Mouse (Mus musculus) midbrain, embryonic 14.5 days (tissue): ENCODE measurements around the gene Hand2. TPM values are rescaled to one million over a fixed set of nuclear protein-coding genes. Genes with fewer than 3 reads are reported as not detected.
A peak's percentile ranks its signal among the peaks of the same experiment; 100 is the strongest.

Experiments
- ATAC-seq: fragments of 200-750 bp; cut with Nextera tagmentation; 2 replicates; pipeline ENCODE4 v1.8.0; 2017; ENCODE audit warnings: moderate number of reproducible peaks, moderate library complexity; ENCODE audit not compliant: low FRiP score, low TSS enrichment
- DNase-seq: peaks from one replicate; pipeline ENCODE4 v3.0.0-alpha.2; 2015
- H3K27ac ChIP-seq: fragments of 300-500 bp; sonication (generic); replicated peaks from 2 replicates; pipeline ENCODE4 v1.5.1; 2014; ENCODE audit warnings: mild to moderate bottlenecking, low read depth, low read length, moderate library complexity
- H3K27me3 ChIP-seq: fragments of 300-500 bp; sonication (generic); 2 replicates; pipeline ENCODE4 v1.6.1; 2014; ENCODE audit warnings: low read length, control low read depth, mixed read lengths; ENCODE audit not compliant: control insufficient read depth, insufficient read depth
- H3K36me3 ChIP-seq: fragments of 300-500 bp; sonication (generic); 2 replicates; pipeline ENCODE4 v1.6.1; 2014; ENCODE audit warnings: low read length, control low read depth; ENCODE audit not compliant: control insufficient read depth, insufficient read depth
- H3K4me1 ChIP-seq: fragments of 300-500 bp; sonication (generic); 2 replicates; pipeline ENCODE4 v1.6.1; 2014; ENCODE audit warnings: mild to moderate bottlenecking, antibody characterized with exemption, low read length, control low read depth; ENCODE audit not compliant: control insufficient read depth, insufficient read depth
- H3K4me2 ChIP-seq: fragments of 300-500 bp; sonication (generic); 2 replicates; pipeline ENCODE4 v1.6.1; 2014; ENCODE audit warnings: mild to moderate bottlenecking, low read length, moderate library complexity
- H3K4me3 ChIP-seq: fragments of 300-500 bp; sonication (generic); replicated peaks from 2 replicates; pipeline ENCODE4 v1.5.1; 2014; ENCODE audit warnings: low read depth, low read length
- H3K9ac ChIP-seq: fragments of 300-500 bp; sonication (generic); replicated peaks from 2 replicates; pipeline ENCODE4 v1.6.1; 2014; ENCODE audit warnings: mild to moderate bottlenecking, low read length, moderate library complexity
- H3K9me3 ChIP-seq: fragments of 300-500 bp; sonication (generic); 2 replicates; pipeline ENCODE4 v1.6.1; 2016; ENCODE audit warnings: low read length, control low read depth, mixed read lengths; ENCODE audit not compliant: control insufficient read depth
- WGBS: fragments of 180-500 bp; shearing (Covaris S2); extraction: QIAGEN DNeasy Blood & Tissue Kit; methylation state at CpG from one replicate; pipeline ENCODE4 v1.1.7; 2014; 5-methylcytosine and 5-hydroxymethylcytosine counted together
- polyA plus RNA-seq: library from polyadenylated mRNA; unstranded; fragments of >200 nt; fragmentation: Nextera tagmentation; extraction: Ambion mirVana; gene quantifications from 2 replicates; pipeline ENCODE4 v1.2.1, GENCODE M21; 2014

Hand2 gene
- polyA plus RNA-seq, 1 experiment from 2014 or later: not detected

DNA sequence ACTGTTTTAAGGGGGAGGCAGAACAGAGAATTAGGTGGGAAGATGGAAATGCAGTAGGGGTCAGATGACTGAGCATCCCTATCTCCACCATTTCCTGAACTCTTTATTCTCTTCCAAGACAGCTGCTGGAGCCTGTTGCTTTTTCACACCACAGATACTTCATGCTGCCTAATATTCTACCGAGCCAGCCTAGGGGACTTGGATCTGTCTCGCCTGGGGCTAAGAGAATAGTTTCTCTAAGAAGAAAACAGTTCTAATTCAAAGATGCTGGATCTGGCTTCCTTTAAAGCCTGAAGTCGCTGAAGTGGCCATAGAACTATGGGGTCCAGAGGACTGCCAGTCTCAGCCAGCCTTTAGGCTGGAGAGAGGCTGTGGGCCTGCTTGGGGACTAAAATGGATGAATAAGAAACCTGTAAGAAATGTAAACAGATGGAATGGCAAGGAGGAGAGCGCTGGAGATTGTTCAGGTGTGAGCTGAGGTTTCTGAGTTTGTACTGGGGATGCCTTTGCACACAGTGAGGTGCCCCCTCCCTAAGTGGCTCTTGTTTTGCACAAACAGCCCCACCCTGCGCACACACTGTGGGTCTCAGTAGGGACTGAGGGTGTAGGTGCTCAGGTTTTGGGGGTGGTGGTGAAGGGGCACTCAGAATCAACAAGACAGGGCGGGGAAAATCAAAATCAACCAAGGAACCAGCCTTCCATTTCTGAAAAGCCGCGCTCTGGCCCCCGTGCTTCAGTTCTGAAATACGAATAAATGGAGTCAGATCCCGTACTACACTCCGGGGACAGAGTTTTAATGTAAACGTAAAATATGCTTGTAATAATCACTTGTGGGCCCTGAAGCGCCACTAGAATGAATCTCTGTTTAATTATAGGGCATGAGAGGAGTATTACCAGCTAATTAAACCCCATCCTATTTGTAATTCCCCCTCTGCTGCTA is 19.2 kb downstream of the Hand2 start:
- Histone ChIP-seq H3K9ac (no peak overlapping the region), H3K4me1 (peaks cover 5% of the 10 kb centered on the region; the same call in 1 of the 2 replicates), H3K9me3 (no peaks in the 10 kb centered on the region), H3K27me3 (peaks cover 99% of the 10 kb centered on the region), H3K36me3 (no peaks in the 10 kb centered on the region), H3K27ac (no peak overlapping the region), H3K4me3 (no peak overlapping the region), H3K4me2 (no peak overlapping the region)
- ATAC-seq: no peak
- no peak for DNase-seq
- 2% methylated on average over 14 of the region's 14 CpGs for WGBS

DNA sequence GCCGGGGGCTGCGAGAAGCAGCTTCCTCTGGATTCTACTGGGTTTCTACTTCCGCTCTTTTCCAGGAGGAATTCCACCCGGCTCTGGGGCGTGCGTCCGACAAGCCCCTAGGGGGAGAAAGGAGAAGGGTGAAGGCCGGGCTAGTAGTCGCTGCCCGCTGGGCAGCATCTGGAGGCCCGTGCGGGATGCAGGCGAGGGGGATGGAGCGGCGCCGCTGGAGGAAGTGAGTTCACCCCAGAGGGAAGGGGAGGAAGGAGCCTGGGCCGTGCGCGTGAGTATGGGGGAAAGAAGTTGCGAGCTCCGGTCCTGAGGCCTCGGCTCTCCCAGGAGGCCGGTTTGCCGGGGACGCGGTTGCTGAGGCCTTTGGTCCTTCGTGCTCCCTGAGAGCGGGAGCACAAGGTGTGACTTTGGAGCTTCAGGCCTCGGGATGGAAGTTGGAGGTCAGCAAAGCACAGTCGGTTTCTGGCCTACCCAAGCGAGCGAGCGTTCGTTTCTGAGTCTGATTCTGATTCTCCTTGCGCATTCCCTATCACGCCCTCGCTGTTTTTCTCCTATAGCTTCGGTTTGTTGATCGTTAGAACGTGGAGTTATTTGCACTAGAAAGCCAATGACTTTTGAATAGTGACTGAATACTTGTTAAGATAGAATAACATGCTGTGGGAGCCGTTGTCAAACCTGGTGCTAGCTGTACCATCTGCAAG is 20.2 kb downstream of the Hand2 start:
- peak overlapping the region; percentile 8; the same call in 1 of the 2 replicates for H3K4me3 ChIP-seq

DNA sequence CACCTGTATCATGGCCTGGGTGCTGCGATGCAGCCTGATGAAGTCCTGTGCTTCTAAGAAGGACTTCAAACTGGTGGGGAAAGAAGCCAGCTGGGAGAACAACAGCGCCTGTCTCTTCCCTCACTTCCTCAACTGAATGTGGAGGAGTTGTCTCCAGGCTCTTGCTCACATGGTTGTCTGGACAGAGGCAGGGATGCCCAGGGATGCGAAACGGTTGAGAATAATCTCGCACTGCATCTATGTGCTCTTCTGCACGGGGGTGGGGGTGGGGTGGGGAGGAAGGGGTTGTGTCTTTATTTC is 20.7 kb downstream of the Hand2 start:
- H3K9me3 ChIP-seq: no peaks in the 10 kb centered on the region
- H3K4me2 ChIP-seq: no peak overlapping the region
- no peak overlapping the region for H3K27ac ChIP-seq
- no peak overlapping the region for H3K9ac ChIP-seq
- no peak for ATAC-seq
- H3K4me3 ChIP-seq: no peak overlapping the region
- peaks cover 99% of the 10 kb centered on the region for H3K27me3 ChIP-seq
- DNase-seq: peak; percentile 0
- 2% methylated on average over 6 of the region's 6 CpGs for WGBS
- H3K36me3 ChIP-seq: no peaks in the 10 kb centered on the region
- peaks cover 5% of the 10 kb centered on the region; the same call in 1 of the 2 replicates for H3K4me1 ChIP-seq

More for the DNA sequence above, 20.2 kb downstream of the Hand2 start:
- no peaks in the 10 kb centered on the region for H3K36me3 ChIP-seq
- no peaks in the 10 kb centered on the region for H3K9me3 ChIP-seq
- H3K4me2 ChIP-seq: peak overlapping the region; percentile 36
- no peak overlapping the region for H3K9ac ChIP-seq
- H3K27ac ChIP-seq: no peak overlapping the region
- H3K27me3 ChIP-seq: peaks cover 99% of the 10 kb centered on the region
- 0 out of 2 replicates have a peak, but pooled peaks have one; percentile 29 for ATAC-seq
- DNase-seq: peak; percentile 33
- WGBS: under 1% methylated on average over 41 of the region's 41 CpGs
- peaks cover 5% of the 10 kb centered on the region; the same call in 1 of the 2 replicates for H3K4me1 ChIP-seq

DNA sequence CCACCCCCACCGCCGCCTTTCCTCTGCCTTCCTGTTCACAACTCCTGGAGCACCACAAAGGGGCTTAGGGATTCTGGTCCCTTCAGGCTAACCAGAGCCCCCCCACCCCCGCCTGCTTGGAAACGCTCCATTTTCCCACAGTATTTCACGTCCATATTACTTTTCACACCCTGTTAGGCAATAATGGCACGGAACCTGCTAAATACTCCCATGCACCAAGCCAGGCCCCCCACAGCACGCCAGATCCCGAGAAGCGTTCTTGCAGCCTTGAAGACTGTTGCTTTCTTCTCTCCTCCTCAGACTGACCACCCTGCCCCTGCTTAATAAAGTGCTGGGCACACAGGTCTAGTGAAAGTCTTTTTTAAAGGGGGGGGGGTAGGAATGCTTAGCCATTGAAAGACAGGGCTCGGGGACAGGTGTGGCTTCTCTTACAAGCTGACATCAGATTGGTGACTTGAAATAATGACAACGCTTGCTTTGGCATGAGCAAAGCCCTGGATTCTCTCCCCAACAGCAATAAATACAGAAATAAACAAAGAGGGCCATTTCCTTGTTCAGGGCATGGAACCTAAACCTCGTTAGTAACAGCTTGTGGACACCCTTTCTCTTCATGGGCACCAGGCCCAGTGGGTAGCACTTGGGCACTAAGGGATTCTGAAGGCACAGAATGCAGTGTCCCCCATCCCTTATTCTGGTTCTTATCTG is 21.8 kb downstream of the Hand2 start:
- no peaks in the 10 kb centered on the region for H3K36me3 ChIP-seq
- no peak overlapping the region for H3K9ac ChIP-seq
- no peak overlapping the region for H3K4me2 ChIP-seq
- peaks cover 5% of the 10 kb centered on the region; the same call in 1 of the 2 replicates for H3K4me1 ChIP-seq
- H3K27ac ChIP-seq: no peak overlapping the region
- H3K9me3 ChIP-seq: no peaks in the 10 kb centered on the region
- peaks cover 99% of the 10 kb centered on the region for H3K27me3 ChIP-seq
- under 1% methylated on average over 12 of the region's 12 CpGs for WGBS
- no peak overlapping the region for H3K4me3 ChIP-seq
- DNase-seq (peak; percentile 1), ATAC-seq (no peak)

DNA sequence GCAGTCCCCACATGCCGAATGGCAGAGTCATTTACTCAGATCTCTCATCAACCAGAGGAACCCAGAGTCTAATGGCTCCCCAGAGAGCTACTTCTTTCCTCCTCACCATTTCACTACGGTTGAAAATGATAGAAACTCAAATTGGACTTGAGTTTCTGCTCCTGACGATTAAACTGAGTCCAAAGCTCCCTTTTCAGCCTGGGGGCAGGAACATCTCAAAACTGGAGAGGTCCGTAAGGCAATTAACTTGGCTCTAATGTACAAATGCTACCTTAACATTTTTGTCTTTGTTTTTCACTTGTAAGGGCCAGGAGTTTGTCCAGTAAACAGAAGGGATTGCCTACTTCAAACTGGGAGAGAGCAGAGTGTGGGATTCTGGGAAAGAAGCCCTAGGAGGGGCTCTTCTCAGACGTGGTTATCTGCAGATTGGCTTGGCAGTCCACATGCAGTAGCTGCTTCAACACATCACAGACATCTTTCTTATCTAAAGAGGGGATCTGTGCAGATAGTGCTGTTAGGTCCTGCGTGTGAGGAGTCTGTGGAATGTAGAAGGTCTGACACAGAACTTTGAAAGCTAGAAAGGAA is 23.0 kb downstream of the Hand2 start:
- Histone ChIP-seq H3K27ac (no peak overlapping the region), H3K4me2 (no peak overlapping the region), H3K4me3 (no peak overlapping the region), H3K9ac (no peak overlapping the region), H3K9me3 (no peaks in the 10 kb centered on the region), H3K4me1 (peaks cover 5% of the 10 kb centered on the region; the same call in 1 of the 2 replicates), H3K36me3 (no peaks in the 10 kb centered on the region), H3K27me3 (peaks cover 100% of the 10 kb centered on the region)
- DNase-seq (peak; percentile 1), ATAC-seq (no peak)
- WGBS: 4% methylated on average over 6 of the region's 6 CpGs

DNA sequence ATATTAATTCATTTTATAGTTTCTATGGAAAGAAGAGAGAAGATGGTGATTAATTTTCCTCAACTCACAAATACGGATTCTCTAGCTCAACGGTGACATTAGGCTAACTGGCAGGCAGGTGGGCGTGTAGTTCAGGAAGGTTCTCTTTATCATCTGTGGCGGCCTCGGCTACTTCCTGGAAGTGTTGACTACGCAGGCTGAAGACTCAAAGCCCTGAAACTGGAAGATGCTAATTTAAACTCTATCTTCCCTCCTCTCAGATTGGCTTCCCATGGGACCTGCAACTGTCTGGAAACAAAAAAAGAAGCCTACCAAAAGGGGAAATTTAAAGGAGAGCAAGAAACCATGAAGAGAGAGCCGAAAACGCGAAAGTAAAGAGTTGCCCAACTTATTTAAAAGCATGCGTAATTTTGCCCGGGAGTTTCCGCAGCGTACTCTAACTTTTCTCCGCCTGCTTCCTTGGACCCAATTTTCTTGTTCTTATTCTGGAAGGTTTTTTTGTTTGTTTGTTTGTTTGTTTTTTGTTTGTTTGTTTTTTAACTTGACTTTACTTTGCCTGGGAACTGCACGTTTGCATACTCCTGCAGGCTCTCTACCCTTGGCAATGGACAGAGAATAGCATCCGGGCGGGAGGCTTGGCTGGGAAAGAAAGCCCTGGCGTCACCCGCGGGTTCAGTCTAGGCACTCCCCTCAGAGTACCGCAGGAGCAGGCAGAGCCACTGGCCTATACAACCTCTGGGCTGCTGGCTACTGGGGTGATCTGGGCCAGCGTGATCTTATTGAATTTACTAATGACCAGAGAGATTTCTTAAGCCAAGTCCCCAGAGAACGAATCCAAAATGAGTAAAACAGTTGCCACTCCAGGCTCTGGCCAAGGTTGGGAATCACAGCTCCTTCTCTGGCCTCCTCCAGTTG is 24.4 kb downstream of the Hand2 start:
- WGBS: under 1% methylated on average over 23 of the region's 23 CpGs

DNA sequence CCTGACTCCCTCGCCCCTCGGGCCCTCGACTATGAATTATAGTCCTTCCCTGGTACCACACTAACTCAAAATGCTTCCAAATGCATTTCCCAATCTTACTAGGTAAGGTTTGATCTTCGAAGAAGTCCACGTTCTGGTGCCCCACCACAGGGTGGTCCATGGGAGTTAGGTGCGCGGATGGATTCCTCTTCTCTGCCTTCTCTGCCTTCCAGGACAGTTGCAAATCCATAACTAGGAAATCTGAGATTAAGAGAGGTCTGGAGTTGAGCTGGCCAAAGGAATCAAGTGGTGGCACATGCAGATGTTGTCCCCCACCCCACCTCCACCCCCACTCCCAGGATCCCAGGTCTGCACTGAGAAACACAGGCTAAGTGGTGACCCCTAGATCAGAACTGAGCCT is 25.6 kb downstream of the Hand2 start:
- H3K4me1 ChIP-seq: no peaks in the 10 kb centered on the region
- no peak overlapping the region for H3K9ac ChIP-seq
- DNase-seq: no peak
- H3K27me3 ChIP-seq: peaks cover 99% of the 10 kb centered on the region
- H3K36me3 ChIP-seq: no peaks in the 10 kb centered on the region
- no peak for ATAC-seq
- no peak overlapping the region for H3K4me3 ChIP-seq
- no peak overlapping the region for H3K4me2 ChIP-seq
- no peaks in the 10 kb centered on the region for H3K9me3 ChIP-seq
- no peak overlapping the region for H3K27ac ChIP-seq
- 3% methylated on average over 7 of the region's 7 CpGs for WGBS

More for the DNA sequence above, 24.4 kb downstream of the Hand2 start:
- DNase-seq (peak; percentile 25), ATAC-seq (no peak)
- Histone ChIP-seq H3K4me1 (peaks cover 5% of the 10 kb centered on the region; the same call in 1 of the 2 replicates), H3K36me3 (no peaks in the 10 kb centered on the region), H3K4me2 (no peak overlapping the region), H3K9ac (no peak overlapping the region), H3K27me3 (peaks cover 100% of the 10 kb centered on the region), H3K9me3 (no peaks in the 10 kb centered on the region), H3K27ac (no peak overlapping the region), H3K4me3 (no peak overlapping the region)
